Mouse (Mus musculus): ENCODE measurements at regions not wholly inside any gene's neighbourhood (a gene's known extent, or its start where the extent isn't known, plus 50 kb on each side); places are given as distances from the start of the nearest gene placed in this dataset.

- H3K27ac ChIP-seq (replicated peaks), result no peak overlapping the region
- WGBS, result 53% methylated on average over 5 of the region's 5 CpGs
Observed at GRCm38 (mm10) chr5:118394051-118394450, 149.0 kb downstream of the 2410131K14Rik start.

DNA sequence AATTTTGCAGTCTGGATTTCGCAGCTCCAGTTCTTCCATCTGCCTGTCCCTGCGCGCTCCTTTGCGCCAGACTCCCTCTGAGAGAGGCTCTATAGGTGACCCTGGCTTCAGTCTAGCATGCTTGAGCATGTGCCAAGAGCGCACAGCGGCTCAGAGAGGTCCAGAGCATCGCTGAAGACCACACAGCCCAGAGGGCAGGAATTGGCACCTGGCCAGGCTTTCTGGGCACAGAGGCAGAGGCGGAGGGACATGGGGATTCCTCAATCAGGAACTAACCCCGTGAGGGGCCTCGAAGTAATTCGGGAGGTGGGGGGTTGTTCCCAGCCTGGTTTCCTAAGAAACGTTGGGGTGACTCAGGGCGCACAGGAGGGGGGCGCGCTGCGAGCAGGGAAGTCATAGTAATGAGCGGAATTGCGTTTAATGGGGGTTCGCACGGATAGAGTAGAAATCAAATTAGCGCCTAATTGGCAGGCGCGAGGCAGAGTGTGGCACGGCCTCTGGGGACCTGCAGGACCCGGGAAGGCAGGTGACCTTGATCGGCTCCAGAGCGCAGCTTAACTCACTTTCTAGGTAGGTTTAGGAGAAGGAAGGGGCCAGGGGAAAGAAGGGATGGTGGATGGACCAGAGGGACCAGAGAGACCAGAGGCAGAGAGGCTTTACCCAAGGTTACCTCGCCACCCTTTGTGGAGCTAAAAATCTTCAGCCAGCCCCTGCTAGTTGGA, 151.1 kb downstream of the 2410131K14Rik start:
- H3K27me3 ChIP-seq (ENCODE audit: low read depth, poor library complexity, severe bottlenecking), result peaks cover 33% of the 10 kb centered on the region
- H3K4me1 ChIP-seq, result peaks cover 13% of the 10 kb centered on the region
- H3K36me3 ChIP-seq, result no peaks in the 10 kb centered on the region
- no peak overlapping the region for H3K27ac ChIP-seq (replicated peaks)
- WGBS, result 13% methylated on average over 28 of the region's 28 CpGs
- no peaks in the 10 kb centered on the region for H3K9me3 ChIP-seq (replicated peaks)
- DNase-seq (ENCODE audit: low spot score), result no peak
- H3K4me3 ChIP-seq, result peak overlapping the region; percentile 16; the same call in 1 of the 2 replicates

More at GRCm38 (mm10) chr5:118394051-118394450, 149.0 kb downstream of the 2410131K14Rik start:
- Histone ChIP-seq H3K4me1 (peaks cover 8% of the 10 kb centered on the region), H3K27me3 (ENCODE audit: low read depth, poor library complexity, severe bottlenecking) (peaks cover 33% of the 10 kb centered on the region), H3K9me3 (replicated peaks) (peaks cover 17% of the 10 kb centered on the region), H3K4me3 (no peak overlapping the region), H3K36me3 (no peaks in the 10 kb centered on the region)
- DNase-seq (ENCODE audit: low spot score), result no peak

DNA sequence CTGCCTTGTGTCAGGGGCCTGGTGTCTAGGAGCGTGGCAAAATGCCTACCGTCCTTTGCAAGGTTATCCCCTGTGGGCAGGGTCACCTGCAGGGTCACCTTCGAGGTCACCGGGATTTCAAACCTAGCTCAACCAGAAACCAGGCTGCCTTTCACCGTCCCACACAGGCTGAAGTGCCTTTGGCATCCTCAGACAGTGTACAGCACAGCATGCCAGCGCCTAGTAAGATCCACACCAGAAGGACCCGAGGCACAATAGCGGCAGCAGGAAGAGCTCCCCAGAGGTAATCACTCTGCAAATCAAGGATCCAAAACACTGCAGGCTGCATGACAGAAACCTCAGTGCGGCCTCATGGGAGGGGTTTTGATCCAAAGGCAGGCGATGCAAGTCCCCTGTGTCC, 155.9 kb downstream of the 2410131K14Rik start:
- H3K27me3 ChIP-seq (ENCODE audit: low read depth, poor library complexity, severe bottlenecking), result peaks cover 22% of the 10 kb centered on the region
- no peaks in the 10 kb centered on the region; the same call in 1 of the 2 replicates for H3K9me3 ChIP-seq (replicated peaks)
- H3K36me3 ChIP-seq, result no peaks in the 10 kb centered on the region
- no peak overlapping the region for H3K4me3 ChIP-seq
- H3K27ac ChIP-seq (replicated peaks), result no peak overlapping the region
- peaks cover 12% of the 10 kb centered on the region for H3K4me1 ChIP-seq
- 59% methylated on average over 10 of the region's 10 CpGs for WGBS
- no peak for DNase-seq (ENCODE audit: low spot score)

- Histone ChIP-seq H3K4me3 (no peak overlapping the region), H3K27me3 (ENCODE audit: low read depth, poor library complexity, severe bottlenecking) (peaks cover 4% of the 10 kb centered on the region; the same call in 1 of the 2 replicates), H3K27ac (replicated peaks) (no peak overlapping the region), H3K9me3 (replicated peaks) (no peaks in the 10 kb centered on the region; the same call in 1 of the 2 replicates), H3K4me1 (peaks cover 10% of the 10 kb centered on the region), H3K36me3 (no peaks in the 10 kb centered on the region)
- WGBS, result 86% methylated on average over 7 of the region's 7 CpGs
- DNase-seq (ENCODE audit: low spot score), result no peak
Observed at GRCm38 (mm10) chr5:118404398-118404797, 156.1 kb upstream of the Med13l start.

DNA sequence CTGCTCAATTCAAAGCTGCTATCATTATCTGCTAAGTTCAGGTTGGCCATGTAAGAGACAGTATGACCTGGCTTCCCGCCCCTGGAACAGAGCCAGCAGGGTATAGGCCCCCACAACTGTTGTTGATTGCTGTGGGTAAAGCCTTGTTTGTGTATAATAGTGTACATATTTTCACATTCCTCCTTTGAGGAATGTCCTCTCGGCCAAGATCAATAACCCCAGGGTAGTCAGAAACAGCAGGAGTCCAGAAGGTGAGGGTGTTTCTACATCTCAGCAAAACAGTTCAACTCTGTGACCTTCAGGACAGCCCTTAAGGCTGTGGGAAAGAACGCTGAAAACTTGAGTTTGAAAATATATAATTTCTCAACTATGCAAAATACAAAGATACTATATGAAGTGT, 155.1 kb upstream of the Med13l start:
- H3K4me3 ChIP-seq, result no peak overlapping the region
- H3K36me3 ChIP-seq, result no peaks in the 10 kb centered on the region
- H3K9me3 ChIP-seq (replicated peaks), result no peaks in the 10 kb centered on the region; the same call in 1 of the 2 replicates
- no peak overlapping the region for H3K27ac ChIP-seq (replicated peaks)
- peaks cover 4% of the 10 kb centered on the region; the same call in 1 of the 2 replicates for H3K27me3 ChIP-seq (ENCODE audit: low read depth, poor library complexity, severe bottlenecking)
- WGBS, result 88% methylated on average over 3 of the region's 3 CpGs
- DNase-seq (ENCODE audit: low spot score), result no peak
- H3K4me1 ChIP-seq, result peaks cover 10% of the 10 kb centered on the region

- H3K4me1 ChIP-seq, result peaks cover 5% of the 10 kb centered on the region
- H3K36me3 ChIP-seq, result no peaks in the 10 kb centered on the region
- H3K9me3 ChIP-seq (replicated peaks), result no peaks in the 10 kb centered on the region; the same call in 1 of the 2 replicates
- no peak overlapping the region for H3K27ac ChIP-seq (replicated peaks)
- H3K27me3 ChIP-seq (ENCODE audit: low read depth, poor library complexity, severe bottlenecking), result peaks cover 4% of the 10 kb centered on the region; the same call in 1 of the 2 replicates
- DNase-seq (ENCODE audit: low spot score), result no peak
- 36% methylated on average over 11 of the region's 11 CpGs for WGBS
- no peak overlapping the region for H3K4me3 ChIP-seq
Observed at GRCm38 (mm10) chr5:118407451-118407850, 153.0 kb upstream of the Med13l start.

- 68% methylated on average over 3 of the region's 3 CpGs for WGBS
- Histone ChIP-seq H3K9me3 (replicated peaks) (no peaks in the 10 kb centered on the region; the same call in 1 of the 2 replicates), H3K4me3 (no peak overlapping the region), H3K27me3 (ENCODE audit: low read depth, poor library complexity, severe bottlenecking) (peaks cover 4% of the 10 kb centered on the region; the same call in 1 of the 2 replicates), H3K36me3 (no peaks in the 10 kb centered on the region), H3K4me1 (peaks cover 5% of the 10 kb centered on the region), H3K27ac (replicated peaks) (no peak overlapping the region)
- DNase-seq (ENCODE audit: low spot score), result no peak
Observed at GRCm38 (mm10) chr5:118407973-118408372, 152.5 kb upstream of the Med13l start.

DNA sequence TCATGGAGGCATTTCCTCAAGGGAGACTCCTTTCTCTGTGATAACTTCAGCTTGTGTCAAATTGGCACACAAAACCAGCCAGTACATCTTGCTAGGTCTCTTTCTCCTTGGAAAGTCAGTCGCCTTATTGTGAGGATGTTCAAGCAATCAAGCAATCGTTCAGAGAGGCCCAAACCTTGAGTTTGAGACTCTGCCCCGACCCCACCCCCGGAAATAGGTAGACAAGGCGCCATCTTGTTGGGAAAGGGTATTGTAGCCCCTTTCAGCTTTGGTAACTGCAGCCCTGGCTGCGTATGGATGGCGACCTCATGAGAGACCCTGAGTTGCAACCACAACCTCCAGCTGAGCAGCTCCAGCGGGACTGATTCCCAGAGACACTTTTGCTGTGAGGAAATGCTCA, 151.7 kb upstream of the Med13l start:
- Histone ChIP-seq H3K9me3 (replicated peaks) (no peaks in the 10 kb centered on the region; the same call in 1 of the 2 replicates), H3K4me3 (no peak overlapping the region), H3K27ac (replicated peaks) (no peak overlapping the region), H3K27me3 (ENCODE audit: low read depth, poor library complexity, severe bottlenecking) (peaks cover 4% of the 10 kb centered on the region; the same call in 1 of the 2 replicates), H3K36me3 (no peaks in the 10 kb centered on the region), H3K4me1 (peaks cover 9% of the 10 kb centered on the region)
- no peak for DNase-seq (ENCODE audit: low spot score)
- WGBS, result 90% methylated on average over 8 of the region's 8 CpGs

DNA sequence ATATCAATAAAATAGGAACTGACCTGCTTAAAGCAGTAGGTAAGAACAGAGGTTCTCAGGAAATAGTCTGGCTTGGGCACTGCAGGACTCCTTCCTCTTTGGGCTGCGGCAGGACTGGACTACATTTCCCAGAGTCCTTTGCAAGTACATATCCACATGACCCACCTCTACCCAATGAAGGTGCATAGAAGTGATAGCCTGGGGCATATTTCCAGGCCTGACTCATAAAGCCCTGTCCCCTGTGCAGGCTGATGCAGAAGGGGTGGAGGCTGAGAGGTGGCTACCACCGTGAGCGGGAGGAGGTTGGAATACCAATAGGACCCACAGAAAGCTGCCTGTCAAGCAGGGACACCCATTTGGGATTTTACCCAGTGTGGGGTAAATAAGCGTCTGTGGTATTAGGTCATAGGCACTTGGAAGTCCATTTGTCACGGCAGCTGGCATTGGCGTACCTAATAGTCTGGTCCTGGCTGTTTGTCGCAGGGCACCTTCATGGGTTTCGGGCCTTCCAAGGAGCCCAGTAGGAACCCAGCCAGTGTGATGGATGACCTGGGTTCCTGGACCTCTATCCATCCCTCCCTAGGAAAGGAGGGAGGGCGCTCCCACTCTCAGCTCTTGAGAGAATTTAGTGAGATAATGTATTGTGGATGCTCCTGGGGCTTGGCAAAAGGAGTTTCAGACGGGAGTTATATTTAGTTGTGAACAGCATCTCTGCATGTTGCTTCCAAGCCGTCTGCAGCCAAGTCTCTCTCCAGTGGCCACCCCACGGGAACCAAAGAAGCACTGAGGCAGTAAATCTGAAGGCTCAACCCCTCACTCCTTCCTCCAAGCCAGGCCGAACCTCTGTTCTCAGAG, 146.8 kb upstream of the Med13l start:
- Histone ChIP-seq H3K27ac (replicated peaks) (no peak overlapping the region; the same call in 1 of the 2 replicates), H3K27me3 (ENCODE audit: low read depth, poor library complexity, severe bottlenecking) (peaks cover 4% of the 10 kb centered on the region; the same call in 1 of the 2 replicates), H3K9me3 (replicated peaks) (no peaks in the 10 kb centered on the region), H3K4me1 (0 out of 2 replicates have a peak, but pooled peaks cover 4% of the 10 kb centered on the region), H3K4me3 (no peak overlapping the region), H3K36me3 (no peaks in the 10 kb centered on the region)
- DNase-seq (ENCODE audit: low spot score), result peak; percentile 40
- WGBS, result 68% methylated on average over 13 of the region's 13 CpGs

DNA sequence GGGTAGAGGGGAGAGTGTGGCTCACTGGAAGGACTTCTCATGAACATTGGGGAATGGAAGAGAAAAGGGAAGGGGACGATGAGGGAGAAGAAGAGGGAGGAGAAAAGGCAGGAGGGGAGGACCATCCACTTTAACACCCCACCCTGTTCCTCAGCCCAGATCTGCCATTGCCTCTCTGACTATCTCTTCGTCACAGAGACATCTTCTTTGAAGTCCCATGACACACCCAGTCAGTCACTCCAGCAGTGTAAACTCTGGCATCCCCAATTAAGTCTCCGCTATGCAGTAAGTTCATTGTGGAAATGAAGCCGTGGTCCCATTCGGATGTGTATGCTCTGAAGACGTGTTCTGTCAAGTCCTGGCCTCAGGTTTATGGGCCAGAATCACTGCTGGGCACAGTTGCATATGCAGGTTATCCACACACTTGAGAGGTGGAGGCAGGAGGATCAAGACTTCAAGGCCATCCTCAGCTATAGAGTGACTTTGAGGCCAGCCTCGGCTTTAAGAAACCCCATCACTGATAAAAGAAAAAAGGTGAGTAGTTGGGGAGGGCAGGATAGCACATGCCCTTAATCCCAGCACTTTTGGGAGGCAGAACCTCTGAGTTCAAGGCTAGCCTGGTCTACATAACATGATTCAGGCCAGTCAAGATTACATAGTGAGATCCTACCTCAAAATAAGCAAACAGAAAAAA, 141.0 kb upstream of the Med13l start:
- Histone ChIP-seq H3K4me1 (peaks cover 15% of the 10 kb centered on the region), H3K27me3 (ENCODE audit: low read depth, poor library complexity, severe bottlenecking) (peaks cover 20% of the 10 kb centered on the region; the same call in 1 of the 2 replicates), H3K9me3 (replicated peaks) (no peaks in the 10 kb centered on the region), H3K4me3 (no peak overlapping the region), H3K27ac (replicated peaks) (no peak overlapping the region), H3K36me3 (no peaks in the 10 kb centered on the region)
- WGBS, result 87% methylated on average over 7 of the region's 7 CpGs
- no peak for DNase-seq (ENCODE audit: low spot score)

DNA sequence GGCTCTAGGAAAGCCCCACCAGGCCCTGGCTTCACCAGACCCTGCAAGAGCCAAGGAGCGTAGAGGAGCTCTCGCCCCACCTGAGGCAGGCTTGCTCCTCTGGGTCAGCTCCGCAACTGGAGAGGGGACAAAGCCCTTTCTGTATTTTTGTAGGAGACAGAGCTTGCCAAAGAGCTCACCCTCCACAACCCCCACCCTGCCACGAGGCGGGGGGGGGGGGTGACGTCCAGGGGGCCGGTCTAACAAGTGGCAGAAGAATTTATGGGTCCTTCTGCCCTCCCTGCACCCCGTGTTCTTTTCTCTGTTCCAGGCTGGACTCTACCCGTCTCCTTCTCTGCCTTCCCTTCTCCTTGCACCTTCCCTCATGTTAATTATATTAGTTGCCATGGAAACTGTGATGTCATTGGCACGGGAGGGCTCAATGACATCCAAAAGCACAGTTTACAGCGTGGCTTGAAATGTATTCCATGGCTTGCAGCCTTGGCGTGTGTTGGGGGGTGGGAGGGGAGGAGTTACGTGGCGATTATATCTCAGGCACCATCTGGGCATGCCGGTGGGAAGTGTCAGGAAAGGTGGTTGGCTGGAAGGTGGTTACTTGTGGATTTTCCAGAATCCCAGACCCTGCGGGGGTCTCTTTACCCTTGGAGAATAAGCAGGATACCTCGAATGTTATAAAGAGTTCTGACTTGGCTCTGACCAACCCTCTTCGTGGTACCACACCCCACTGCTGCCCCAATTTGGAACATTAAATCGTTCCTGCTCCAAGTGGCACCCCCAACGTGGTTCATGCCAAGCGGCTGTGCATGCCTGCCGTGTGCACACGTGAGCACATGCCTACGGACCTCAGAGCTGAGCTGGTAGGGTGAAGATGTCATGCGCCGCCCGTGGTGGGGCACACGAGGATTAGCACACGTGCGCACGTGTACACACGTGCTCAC, 138.3 kb upstream of the Med13l start:
- H3K4me3 ChIP-seq, result peak overlapping the region; percentile 45
- peak; percentile 29 for DNase-seq (ENCODE audit: low spot score)
- peaks cover 19% of the 10 kb centered on the region for H3K4me1 ChIP-seq
- peaks cover 29% of the 10 kb centered on the region; the same call in 1 of the 2 replicates for H3K27me3 ChIP-seq (ENCODE audit: low read depth, poor library complexity, severe bottlenecking)
- WGBS, result 57% methylated on average over 31 of the region's 32 CpGs
- no peaks in the 10 kb centered on the region for H3K9me3 ChIP-seq (replicated peaks)
- H3K36me3 ChIP-seq, result no peaks in the 10 kb centered on the region
- peak overlapping the region; percentile 72 for H3K27ac ChIP-seq (replicated peaks)
